Mouse (Mus musculus): ENCODE results near the gene Fastkd5.

DNA sequence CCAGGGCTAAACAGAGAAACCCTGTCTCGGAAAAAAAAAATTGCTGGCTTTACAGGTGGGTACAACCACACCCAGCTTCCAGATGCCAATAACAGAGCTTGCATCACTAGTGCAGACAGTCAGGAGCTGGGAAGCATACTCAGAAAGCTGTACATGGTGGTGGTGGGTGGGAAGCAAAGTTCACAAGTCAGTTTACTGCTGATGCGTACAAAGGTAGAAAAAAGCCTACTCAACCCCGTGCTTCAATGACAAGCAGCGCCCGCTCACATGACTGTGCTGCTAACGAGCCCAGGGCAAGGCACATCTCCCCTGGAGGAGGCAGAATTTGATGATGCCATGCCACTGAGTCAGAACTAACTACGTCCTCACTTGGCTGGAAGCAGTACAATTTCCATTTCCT lies 10.9 kb downstream of the Fastkd5 start:
- TF ChIP-seq CTCF (IDR thresholded peaks at IDR 0.05; ENCODE audit: extremely low read depth, insufficient read depth, insufficient read length, insufficient replicate concordance) = no peak
- TF ChIP-seq POLR2A (IDR thresholded peaks at IDR 0.05; ENCODE audit: low read depth, low read length) = no peak

Measured in spleen, adult 2 months (tissue).